Mouse (Mus musculus) neural tube, postnatal 0 days (tissue): ENCODE data around the gene Hist1h1d. TPM values are rescaled to one million over a fixed set of nuclear protein-coding genes. Genes with fewer than 3 reads are reported as not detected.

Experiments
- polyA plus RNA-seq: library from polyadenylated mRNA; unstranded; fragments of >200 nt; fragmentation: Nextera tagmentation; extraction: Ambion mirVana; gene quantifications from 2 replicates; pipeline ENCODE4 v1.2.1, GENCODE M21; 2015

Hist1h1d gene
- polyA plus RNA-seq = 0.09 and 0.13 TPM in 2 replicates

GRCm38 (mm10) chr13:23552962-23553361 is at the start of gene Hist1h1d:
Hist1h1d (plus strand) TSS chr13:23553262.

GRCm38 (mm10) chr13:23530901-23531875 is 21.9 kb upstream of the Hist1h1d start, which contains the start of gene Hist1h4h:
Hist1h4h (plus strand) TSS chr13:23531050.

DNA sequence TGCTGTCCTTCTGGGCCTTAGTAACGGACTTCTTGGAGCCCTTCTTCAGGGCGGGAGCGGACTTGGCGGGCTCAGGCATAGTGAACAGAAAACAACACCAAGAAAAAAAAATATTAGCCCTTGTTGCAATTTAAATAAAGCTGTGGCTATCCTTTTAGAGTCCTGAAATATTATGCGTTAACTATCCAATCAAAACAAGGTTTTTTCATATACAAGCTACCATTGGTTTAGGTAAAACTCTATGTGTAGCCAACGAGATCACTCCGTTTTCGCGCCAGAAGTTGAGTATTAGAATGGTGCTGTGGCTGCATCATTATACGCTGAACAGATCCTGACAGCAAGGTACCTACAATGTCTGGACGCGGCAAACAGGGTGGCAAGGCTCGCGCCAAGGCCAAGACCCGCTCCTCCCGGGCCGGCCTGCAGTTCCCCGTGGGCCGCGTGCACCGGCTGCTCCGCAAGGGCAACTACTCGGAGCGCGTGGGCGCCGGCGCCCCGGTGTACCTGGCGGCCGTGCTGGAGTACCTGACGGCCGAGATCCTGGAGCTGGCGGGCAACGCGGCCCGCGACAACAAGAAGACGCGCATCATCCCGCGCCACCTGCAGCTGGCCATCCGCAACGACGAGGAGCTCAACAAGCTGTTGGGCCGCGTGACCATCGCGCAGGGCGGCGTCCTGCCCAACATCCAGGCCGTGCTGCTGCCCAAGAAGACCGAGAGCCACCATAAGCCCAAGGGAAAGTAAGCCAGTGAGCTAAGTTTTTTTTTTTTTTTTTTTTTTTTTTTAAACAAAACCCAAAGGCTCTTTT is 19.3 kb upstream of the Hist1h1d start, which contains the start of gene Hist1h2af:
Hist1h2af (plus strand) TSS at position 347 of the 808 bp plus-strand sequence.

GRCm38 (mm10) chr13:23535137-23536075 is 17.7 kb upstream of the Hist1h1d start, which contains the start of gene Hist1h3g:
Hist1h3g (plus strand) TSS chr13:23535422.

DNA sequence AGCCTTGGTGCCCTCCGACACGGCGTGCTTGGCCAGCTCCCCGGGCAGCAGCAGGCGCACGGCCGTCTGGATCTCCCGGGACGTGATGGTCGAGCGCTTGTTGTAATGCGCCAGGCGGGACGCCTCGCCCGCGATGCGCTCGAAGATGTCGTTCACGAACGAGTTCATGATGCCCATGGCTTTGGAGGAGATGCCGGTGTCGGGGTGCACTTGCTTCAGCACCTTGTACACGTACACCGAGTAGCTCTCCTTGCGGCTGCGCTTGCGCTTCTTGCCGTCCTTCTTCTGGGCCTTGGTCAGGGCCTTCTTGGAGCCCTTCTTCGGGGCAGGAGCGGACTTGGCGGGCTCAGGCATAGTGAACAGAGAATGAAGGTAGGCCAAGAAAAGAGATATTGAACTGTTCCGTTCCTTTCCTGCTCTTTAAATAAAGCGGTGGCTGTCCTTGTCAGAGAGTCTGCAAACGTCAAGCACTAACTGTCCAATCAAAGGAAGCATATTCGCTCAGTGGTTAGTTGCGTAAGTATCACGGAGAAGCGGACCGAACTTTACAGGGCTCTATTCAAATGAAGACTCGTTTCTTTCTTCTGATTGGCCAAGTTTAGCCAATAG is 10.0 kb upstream of the Hist1h1d start, which contains the start of gene Hist1h2bh:
Hist1h2bh (minus strand) TSS at position 394 of the 609 bp plus-strand sequence.

DNA sequence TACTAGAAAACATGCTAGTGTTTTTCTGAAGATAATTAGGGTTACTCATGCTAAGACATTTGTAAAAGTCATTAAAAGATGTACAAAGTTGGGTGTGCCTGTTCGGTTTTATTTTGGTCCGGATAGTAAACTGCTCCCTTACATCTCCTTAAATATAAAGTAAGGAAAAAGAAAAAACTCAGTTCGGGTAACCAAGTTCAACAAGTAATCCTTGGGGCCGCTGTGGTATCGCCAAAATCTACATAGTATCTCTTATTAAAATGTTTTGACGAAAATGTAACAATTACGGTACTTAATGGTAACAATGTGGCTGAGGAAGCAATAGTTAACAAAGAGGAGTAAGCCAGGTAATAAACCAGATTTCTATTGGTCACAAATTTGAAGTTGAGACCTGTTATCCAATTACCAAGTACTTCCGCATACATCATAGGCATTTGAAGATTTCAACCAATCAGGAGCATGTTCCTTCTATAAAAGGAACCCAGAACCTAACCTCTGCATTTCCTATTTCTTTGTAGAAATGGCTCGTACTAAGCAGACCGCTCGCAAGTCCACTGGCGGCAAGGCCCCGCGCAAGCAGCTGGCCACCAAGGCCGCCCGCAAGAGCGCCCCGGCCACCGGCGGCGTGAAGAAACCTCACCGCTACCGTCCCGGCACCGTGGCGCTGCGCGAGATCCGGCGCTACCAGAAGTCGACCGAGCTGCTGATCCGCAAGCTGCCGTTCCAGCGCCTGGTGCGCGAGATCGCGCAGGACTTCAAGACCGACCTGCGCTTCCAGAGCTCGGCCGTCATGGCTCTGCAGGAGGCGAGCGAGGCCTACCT is 8.9 kb upstream of the Hist1h1d start, which contains the start of gene Hist1h3f:
Hist1h3f (plus strand) TSS at position 88 of the 822 bp plus-strand sequence.

DNA sequence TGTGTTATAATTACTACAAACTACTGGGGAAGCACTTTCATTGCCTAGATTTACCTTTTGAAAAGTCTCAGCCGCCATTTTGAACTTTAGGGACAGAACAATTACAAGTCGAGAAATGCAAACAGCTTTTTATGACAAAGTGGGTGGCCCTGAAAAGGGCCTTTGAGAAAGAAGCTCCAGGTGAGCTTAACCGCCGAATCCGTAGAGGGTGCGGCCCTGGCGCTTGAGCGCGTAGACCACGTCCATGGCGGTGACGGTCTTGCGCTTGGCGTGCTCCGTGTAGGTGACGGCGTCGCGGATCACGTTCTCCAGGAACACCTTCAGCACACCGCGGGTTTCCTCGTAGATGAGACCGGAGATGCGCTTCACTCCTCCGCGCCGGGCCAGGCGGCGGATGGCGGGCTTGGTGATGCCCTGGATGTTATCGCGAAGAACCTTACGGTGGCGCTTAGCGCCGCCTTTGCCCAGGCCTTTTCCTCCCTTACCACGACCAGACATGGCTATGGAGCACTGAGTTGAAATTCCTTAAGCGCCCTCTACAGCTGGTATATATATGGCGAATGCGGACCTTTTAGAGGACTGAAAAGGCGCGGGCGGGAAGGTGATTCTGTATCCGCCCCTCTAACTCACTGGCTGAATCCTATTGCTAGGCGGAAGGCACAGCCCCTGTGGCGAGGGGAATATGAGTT is 1.8 kb upstream of the Hist1h1d start, which contains the start of gene Hist1h4f:
Hist1h4f (minus strand) TSS at position 503 of the 689 bp plus-strand sequence.

DNA sequence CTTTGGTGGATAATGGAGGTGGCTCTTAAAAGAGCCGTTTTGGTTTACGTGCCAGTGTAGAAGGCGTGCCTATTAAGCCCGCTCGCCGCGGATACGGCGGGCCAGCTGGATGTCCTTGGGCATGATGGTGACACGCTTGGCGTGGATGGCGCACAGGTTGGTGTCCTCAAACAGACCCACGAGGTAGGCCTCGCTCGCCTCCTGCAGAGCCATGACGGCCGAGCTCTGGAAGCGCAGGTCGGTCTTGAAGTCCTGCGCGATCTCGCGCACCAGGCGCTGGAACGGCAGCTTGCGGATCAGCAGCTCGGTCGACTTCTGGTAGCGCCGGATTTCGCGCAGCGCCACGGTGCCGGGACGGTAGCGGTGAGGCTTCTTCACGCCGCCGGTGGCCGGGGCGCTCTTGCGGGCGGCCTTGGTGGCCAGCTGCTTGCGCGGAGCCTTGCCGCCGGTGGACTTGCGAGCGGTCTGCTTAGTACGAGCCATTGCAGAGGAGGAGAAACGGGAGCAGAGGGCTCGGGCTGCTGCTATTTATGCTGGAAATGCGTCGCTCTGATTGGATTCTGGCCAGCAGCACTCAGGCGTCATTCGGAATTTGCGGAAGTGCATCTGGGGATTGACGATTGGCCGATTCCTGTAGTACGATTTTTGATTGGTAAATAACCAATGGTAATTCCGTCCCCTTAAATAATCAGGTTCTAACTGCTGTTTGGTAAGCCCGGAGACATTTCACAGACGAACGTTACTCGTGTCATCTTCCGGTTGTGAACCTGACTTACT is 9.0 kb downstream of the Hist1h1d start, which contains the start of gene Hist1h3e:
Hist1h3e (minus strand) TSS at position 487 of the 777 bp plus-strand sequence.

DNA sequence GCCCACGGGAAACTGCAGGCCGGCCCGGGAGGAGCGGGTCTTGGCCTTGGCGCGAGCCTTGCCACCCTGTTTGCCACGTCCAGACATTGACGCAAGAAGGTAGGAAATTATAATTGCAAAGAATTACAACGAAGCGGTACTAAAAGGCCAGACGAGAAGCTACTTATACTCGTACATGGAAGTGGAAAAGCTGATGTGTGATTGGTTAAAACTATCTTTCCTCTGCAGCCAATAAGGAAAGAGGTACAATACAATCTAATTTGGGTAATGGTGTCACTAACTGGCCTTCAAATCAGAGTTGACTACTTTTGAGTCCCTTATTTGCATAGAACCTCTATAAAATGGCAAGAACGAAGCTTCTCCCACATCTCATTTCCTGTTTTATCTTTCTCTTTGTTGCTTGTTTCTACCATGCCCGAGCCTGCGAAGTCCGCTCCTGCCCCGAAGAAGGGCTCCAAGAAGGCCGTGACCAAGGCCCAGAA is 18.0 kb downstream of the Hist1h1d start, which contains the start of the genes Hist1h2ae and Hist1h2bg:
Hist1h2ae (minus strand) TSS at position 199 of the 482 bp plus-strand sequence.
Hist1h2bg (plus strand) TSS at position 375 of the 482 bp plus-strand sequence.

DNA sequence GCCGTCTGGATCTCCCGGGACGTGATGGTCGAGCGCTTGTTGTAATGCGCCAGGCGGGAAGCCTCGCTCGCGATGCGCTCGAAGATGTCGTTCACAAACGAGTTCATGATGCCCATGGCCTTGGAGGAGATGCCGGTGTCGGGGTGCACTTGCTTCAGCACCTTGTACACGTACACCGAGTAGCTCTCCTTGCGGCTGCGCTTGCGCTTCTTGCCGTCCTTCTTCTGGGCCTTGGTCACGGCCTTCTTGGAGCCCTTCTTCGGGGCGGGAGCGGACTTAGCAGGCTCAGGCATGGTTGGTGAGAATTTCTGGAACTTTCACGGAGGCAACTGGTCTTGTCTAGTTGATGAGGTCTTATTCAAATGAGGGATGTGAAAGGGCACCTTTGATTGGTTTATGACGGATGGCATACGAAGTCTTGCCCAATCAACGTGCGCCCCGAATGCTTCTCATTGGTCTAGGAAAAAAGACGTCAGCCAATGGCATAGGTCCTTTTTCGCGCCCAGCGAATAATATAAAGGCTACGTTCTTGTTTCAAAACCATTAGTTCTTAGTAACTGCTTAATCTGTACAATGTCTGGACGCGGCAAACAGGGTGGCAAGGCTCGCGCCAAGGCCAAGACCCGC is 20.9 kb downstream of the Hist1h1d start, which contains the start of the genes Hist1h2bf and Hist1h2ad:
Hist1h2bf (minus strand) TSS at position 299 of the 627 bp plus-strand sequence.
Hist1h2ad (plus strand) TSS at position 484 of the 627 bp plus-strand sequence.

DNA sequence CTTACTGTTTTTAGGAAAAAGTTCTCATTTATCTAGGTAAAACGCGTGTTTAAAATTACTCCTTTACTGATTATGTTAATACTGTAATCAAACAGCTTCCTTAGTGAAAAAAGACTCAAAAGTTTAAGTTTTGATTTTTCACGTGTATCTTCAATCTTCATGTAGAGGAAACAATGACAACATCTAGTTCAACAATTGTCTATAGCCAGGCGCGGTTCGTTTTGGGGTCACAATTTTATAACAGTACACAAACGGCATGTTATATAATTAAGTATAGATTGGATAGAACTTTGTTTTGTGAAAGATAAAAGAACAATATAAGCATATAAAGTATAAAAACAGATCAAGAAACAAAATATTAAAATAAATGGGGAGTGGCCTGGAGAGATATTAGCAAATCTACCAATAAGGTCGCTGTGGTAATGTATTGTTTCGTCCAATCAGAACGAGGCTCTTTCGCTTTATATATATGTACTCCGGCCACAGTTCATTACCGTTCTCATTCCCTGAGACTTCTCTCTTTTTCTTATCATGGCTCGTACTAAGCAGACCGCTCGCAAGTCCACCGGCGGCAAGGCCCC is 22.3 kb downstream of the Hist1h1d start, which contains the start of gene Hist1h3d:
Hist1h3d (plus strand) TSS at position 493 of the 581 bp plus-strand sequence.

GRCm38 (mm10) chr13:23581408-23582218 is 28.6 kb downstream of the Hist1h1d start, which contains the start of gene Hist1h4d:
Hist1h4d (plus strand) TSS chr13:23581598.

